18 mouse cellular contexts compared by ENCODE assay signal in the genomic region with DNA sequence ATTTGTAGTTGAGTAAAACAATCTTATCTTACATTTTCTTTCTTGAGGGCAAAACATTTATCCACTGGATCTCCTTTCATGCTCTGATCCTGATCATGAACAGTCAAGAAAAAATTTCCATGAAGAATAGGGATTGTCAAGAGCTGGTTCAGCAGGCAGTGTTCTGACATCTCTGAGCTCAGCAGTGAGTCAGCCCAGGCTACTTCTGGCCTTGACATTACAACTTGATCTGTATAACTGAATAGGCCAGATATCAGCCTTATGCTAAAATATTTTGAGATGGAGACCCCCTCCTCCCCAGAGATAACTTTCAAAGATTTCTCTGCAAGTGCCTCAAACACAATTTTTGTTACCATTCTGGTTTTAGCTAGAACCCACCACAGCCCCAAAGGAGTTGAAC.
"Had no signal": no experiment of that assay in that cellular context is flagged by ENCODE, and none has a peak within 500 bp of the region (broad histone marks: within the 10 kb centered on the region; RNA-seq: fewer than 3 reads in every experiment).

No protein-coding gene starts in this region.

- H3K27me3 ChIP-seq: midbrain, embryonic 12.5 days; neural tube, embryonic 13.5 days; neural tube, embryonic 15.5 days had no signal

- H3K9ac ChIP-seq: lung, embryonic 14.5 days; midbrain, embryonic 12.5 days; neural tube, embryonic 13.5 days; neural tube, embryonic 15.5 days had no signal

- DNase-seq: lung, embryonic 14.5 days; lung, postnatal 10 days; lung, postnatal 4 days; midbrain, embryonic 14.5 days; retina, postnatal 1 day; right cerebral cortex, adult 18-20 months; right cerebral cortex, postnatal 25 days; right cerebral cortex, postnatal 4 days; spleen, adult 18-20 months; thymus, adult 18-20 months; thymus, postnatal 14 days; thymus, postnatal 36 days had no signal

- H3K9me3 ChIP-seq: midbrain, embryonic 10.5 days; midbrain, embryonic 12.5 days; neural tube, embryonic 13.5 days; neural tube, embryonic 15.5 days had no signal

- H3K27ac ChIP-seq: midbrain, embryonic 10.5 days; midbrain, embryonic 12.5 days; neural tube, embryonic 13.5 days; neural tube, embryonic 15.5 days had no signal

- H3K4me2 ChIP-seq: lung, embryonic 14.5 days; midbrain, embryonic 12.5 days; neural tube, embryonic 13.5 days; neural tube, embryonic 15.5 days had no signal

- H3K4me3 ChIP-seq: midbrain, embryonic 10.5 days; midbrain, embryonic 12.5 days; myocyte; neural tube, embryonic 13.5 days; neural tube, embryonic 15.5 days had no signal

- ATAC-seq: midbrain, embryonic 16.5 days had no signal
